Comparison of ENCODE assay signal across 14 mouse cellular contexts in the genomic region with DNA sequence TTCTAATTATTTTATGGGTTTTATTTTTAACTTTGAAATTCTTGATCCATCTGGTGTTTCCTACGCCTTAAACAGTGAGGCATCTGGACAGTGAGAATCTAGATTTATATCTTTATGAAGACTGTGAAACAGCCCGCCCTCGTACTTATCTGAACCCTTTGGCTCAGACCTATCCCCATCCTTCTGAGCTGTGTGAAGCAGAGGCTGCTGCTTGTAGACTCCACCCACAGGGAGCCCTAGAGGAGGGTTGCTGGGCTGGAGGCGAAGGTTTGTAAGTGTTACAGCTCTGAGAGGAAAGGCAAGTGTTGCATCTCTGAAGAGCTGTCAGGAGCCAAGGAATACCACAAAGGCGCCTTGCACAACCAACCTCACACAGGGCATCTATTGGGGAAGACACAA. TPM values are rescaled to one million over a fixed set of nuclear protein-coding genes. Genes with fewer than 3 reads are reported as not detected.
DNase-seq lines count a peak whose midpoint lies in the region; ATAC-seq and TF ChIP-seq lines count a peak whose summit lies in the region.
"Had no signal": no experiment of that assay in that cellular context is flagged by ENCODE, and none has a peak within 500 bp of the region (broad histone marks: within the 10 kb centered on the region; RNA-seq: fewer than 3 reads in every experiment).

No protein-coding gene starts in this region.

- H3K9ac ChIP-seq in forebrain, embryonic 16.5 days (replicated peaks; ENCODE audit: low read depth, low read length), result no peak overlapping the region
- no peak overlapping the region for H3K9ac ChIP-seq in forebrain, embryonic 15.5 days (replicated peaks)
- H3K9ac ChIP-seq in liver, embryonic 14.5 days (replicated peaks), result no peak overlapping the region
- H3K9ac ChIP-seq: heart, embryonic 15.5 days; limb, embryonic 12.5 days had no signal

- no peak for TF ChIP-seq EP300 in liver, embryonic 14.5 days (IDR thresholded peaks at IDR 0.05; ENCODE audit: low read depth)

- H3K4me3 ChIP-seq in forebrain, embryonic 16.5 days (replicated peaks; ENCODE audit: low read length), result no peak overlapping the region
- H3K4me3 ChIP-seq in forebrain, embryonic 15.5 days, result no peak overlapping the region
- no peak overlapping the region for H3K4me3 ChIP-seq in liver, embryonic 14.5 days (ENCODE audit: insufficient read depth in 1 of 2, low read depth in 2 of 2, low read length in 2 of 2)
- no peak overlapping the region for H3K4me3 ChIP-seq in hindbrain, embryonic 10.5 days
- H3K4me3 ChIP-seq: gastrocnemius, adult 2 months; heart, embryonic 15.5 days; limb, embryonic 12.5 days had no signal

- ATAC-seq in forebrain, embryonic 16.5 days, result peak; percentile 28; the same call in 1 of the 2 replicates
- no peak for ATAC-seq in forebrain, embryonic 15.5 days (replicated peaks)
- ATAC-seq in liver, embryonic 14.5 days (ENCODE audit: insufficient read depth), result peak; percentile 52; the same call in 1 of the 2 replicates
- ATAC-seq: hindbrain, embryonic 16.5 days; Patski had no signal

- peak; percentile 27 for DNase-seq in thymus, postnatal 14 days
- DNase-seq in thymus, postnatal 25 days, result no peak
- DNase-seq in liver, embryonic 14.5 days (ENCODE audit: low read depth in 3 of 3, low spot score in 3 of 3), result no peak
- DNase-seq in hindbrain, embryonic 10.5 days (ENCODE audit: low spot score), result no peak
- DNase-seq in heart, adult 18-20 months, result no peak
- DNase-seq in embryo, embryonic 9.5 days (ENCODE audit: extremely low spot score), result no peak
- DNase-seq: adrenal gland, adult 8-10 months had no signal

- no peaks in the 10 kb centered on the region for H3K27me3 ChIP-seq in forebrain, embryonic 16.5 days (replicated peaks; ENCODE audit: control insufficient read depth, insufficient read depth, low read length)
- H3K27me3 ChIP-seq in forebrain, embryonic 15.5 days, result no peaks in the 10 kb centered on the region
- H3K27me3 ChIP-seq in liver, embryonic 14.5 days (ENCODE audit: control insufficient read depth, insufficient read depth, low read length), result no peaks in the 10 kb centered on the region
- H3K27me3 ChIP-seq in hindbrain, embryonic 10.5 days (ENCODE audit: insufficient read depth, poor library complexity, severe bottlenecking), result 0 out of 2 replicates have a peak, but pooled peaks cover 8% of the 10 kb centered on the region
- H3K27me3 ChIP-seq: heart, embryonic 15.5 days had no signal

- 79% methylated on average over 5 of the region's 5 CpGs for WGBS in forebrain, embryonic 16.5 days
- WGBS in forebrain, embryonic 15.5 days, result 76% methylated on average over 5 of the region's 5 CpGs
- WGBS in liver, embryonic 14.5 days (ENCODE audit: insufficient replicate concordance), result 18% methylated on average over 5 of the region's 5 CpGs
- 85% methylated on average over 5 of the region's 5 CpGs for WGBS in hindbrain, embryonic 10.5 days

- H3K4me1 ChIP-seq in forebrain, embryonic 16.5 days (replicated peaks; ENCODE audit: control insufficient read depth, insufficient read depth, low read length), result 0 out of 2 replicates have a peak, but pooled peaks cover 3% of the 10 kb centered on the region
- no peaks in the 10 kb centered on the region for H3K4me1 ChIP-seq in forebrain, embryonic 15.5 days
- peaks cover 0 to 20% of the 10 kb centered on the region in 2 experiments; a peak in 3 of 4 replicates for H3K4me1 ChIP-seq in liver, embryonic 14.5 days (replicated peaks; ENCODE audit: control insufficient read depth in 2 of 2, insufficient read depth in 2 of 2, low read length in 1 of 2)
- H3K4me1 ChIP-seq in hindbrain, embryonic 10.5 days (replicated peaks), result peaks cover 5% of the 10 kb centered on the region
- H3K4me1 ChIP-seq: limb, embryonic 12.5 days had no signal

- no peaks in the 10 kb centered on the region for H3K9me3 ChIP-seq in forebrain, embryonic 16.5 days (ENCODE audit: control insufficient read depth, low read length)
- no peaks in the 10 kb centered on the region for H3K9me3 ChIP-seq in forebrain, embryonic 15.5 days
- H3K9me3 ChIP-seq in liver, embryonic 14.5 days (ENCODE audit: control insufficient read depth, low read length), result no peaks in the 10 kb centered on the region
- no peaks in the 10 kb centered on the region for H3K9me3 ChIP-seq in hindbrain, embryonic 10.5 days
- H3K9me3 ChIP-seq: heart, embryonic 15.5 days; limb, embryonic 12.5 days had no signal

- H3K36me3 ChIP-seq in forebrain, embryonic 16.5 days (ENCODE audit: control insufficient read depth, insufficient read depth), result no peaks in the 10 kb centered on the region
- H3K36me3 ChIP-seq in forebrain, embryonic 15.5 days, result no peaks in the 10 kb centered on the region
- no peaks in the 10 kb centered on the region for H3K36me3 ChIP-seq in liver, embryonic 14.5 days (replicated peaks; ENCODE audit: control insufficient read depth, insufficient read depth, low read depth)
- H3K36me3 ChIP-seq in hindbrain, embryonic 10.5 days, result no peaks in the 10 kb centered on the region
- H3K36me3 ChIP-seq: heart, embryonic 15.5 days; limb, embryonic 12.5 days had no signal

- TF ChIP-seq CTCF in liver, embryonic 14.5 days (IDR thresholded peaks at IDR 0.05; ENCODE audit: low read depth), result no peak

- no peak overlapping the region for H3K27ac ChIP-seq in forebrain, embryonic 16.5 days (ENCODE audit: low read length)
- H3K27ac ChIP-seq in forebrain, embryonic 15.5 days (replicated peaks), result no peak overlapping the region
- H3K27ac ChIP-seq in liver, embryonic 14.5 days, result no peak overlapping the region
- no peak overlapping the region for H3K27ac ChIP-seq in hindbrain, embryonic 10.5 days
- H3K27ac ChIP-seq: heart, embryonic 15.5 days; limb, embryonic 12.5 days had no signal

- H3K4me2 ChIP-seq in forebrain, embryonic 16.5 days (ENCODE audit: low read length), result no peak overlapping the region
- H3K4me2 ChIP-seq in forebrain, embryonic 15.5 days (replicated peaks), result no peak overlapping the region
- no peak overlapping the region for H3K4me2 ChIP-seq in liver, embryonic 14.5 days (ENCODE audit: low read depth)
- H3K4me2 ChIP-seq: heart, embryonic 15.5 days; limb, embryonic 12.5 days had no signal

RNA-seq across cellular contexts. Expression of gene Sbk1, which starts 35.6 kb away (rescaled TPM):
- polyA plus RNA-seq in forebrain, embryonic 16.5 days (2015; fragmentation: Nextera tagmentation; extraction: Ambion mirVana), result 295 and 323 TPM in 2 replicates
- polyA plus RNA-seq in forebrain, embryonic 15.5 days (2015; fragmentation: Nextera tagmentation; extraction: Ambion mirVana), result 336 and 348 TPM in 2 replicates
- polyA plus RNA-seq in liver, embryonic 14.5 days (2012; rRNA removed), result 0.86 and 1.4 TPM in 2 replicates
- 0.87 and 0.90 TPM in 2 replicates for polyA plus RNA-seq in liver, embryonic 14.5 days (2014; fragmentation: Nextera tagmentation; extraction: Ambion mirVana)
- polyA plus RNA-seq in hindbrain, embryonic 10.5 days (2016; fragmentation: Nextera tagmentation; extraction: Ambion mirVana), result 100 and 180 TPM in 2 replicates
- total RNA-seq in heart, adult 18-20 months (2021), result 10 to 100 TPM; 72.3 to 73.8 TPM

RNA-seq across cellular contexts. Expression of gene Xpo6, which starts 36.5 kb away (rescaled TPM):
- polyA plus RNA-seq in forebrain, embryonic 16.5 days (2015; fragmentation: Nextera tagmentation; extraction: Ambion mirVana), result 48.5 and 51.9 TPM in 2 replicates
- 48.7 and 51.2 TPM in 2 replicates for polyA plus RNA-seq in forebrain, embryonic 15.5 days (2015; fragmentation: Nextera tagmentation; extraction: Ambion mirVana)
- 47.5 and 52.3 TPM in 2 replicates for polyA plus RNA-seq in liver, embryonic 14.5 days (2012; rRNA removed)
- polyA plus RNA-seq in liver, embryonic 14.5 days (2014; fragmentation: Nextera tagmentation; extraction: Ambion mirVana), result 18.2 and 19.2 TPM in 2 replicates
- 60.9 and 63.7 TPM in 2 replicates for polyA plus RNA-seq in hindbrain, embryonic 10.5 days (2016; fragmentation: Nextera tagmentation; extraction: Ambion mirVana)
- total RNA-seq in heart, adult 18-20 months (2021), result 10 to 100 TPM; 11.7 to 17.1 TPM

Comparison
In these comparisons a context has a peak if more than half of its experiments do, and no peak if none do; other contexts are left out.
1. RNA of gene Sbk1, which starts 35.6 kb away (polyA plus RNA-seq): 336 to 348 TPM in forebrain, embryonic 15.5 days, 295 to 323 TPM in forebrain, embryonic 16.5 days and 100 to 180 TPM in hindbrain, embryonic 10.5 days; 0.86 to 1.4 TPM in liver, embryonic 14.5 days; every median in the first group is over 10 times any median in the second.